In genomic region chr9:104676665-104677064, GRCm38 (mm10) we compare ENCODE assay signal across 13 mouse cellular contexts.
DNase-seq lines count a peak whose midpoint lies in the region; ATAC-seq and TF ChIP-seq lines count a peak whose summit lies in the region.
"Had no signal": no experiment of that assay in that cellular context is flagged by ENCODE, and none has a peak within 500 bp of the region (broad histone marks: within the 10 kb centered on the region; RNA-seq: fewer than 3 reads in every experiment).

No protein-coding gene starts in this region.

- H3K36me3 ChIP-seq in hindbrain, embryonic 10.5 days: no peaks in the 10 kb centered on the region
- H3K36me3 ChIP-seq in hindbrain, embryonic 13.5 days: no peaks in the 10 kb centered on the region
- H3K36me3 ChIP-seq: forebrain, embryonic 12.5 days; G1E had no signal

- peak; percentile 8; the same call in 1 of the 2 replicates for TF ChIP-seq CTCF in lung, adult 2 months (IDR thresholded peaks at IDR 0.05; ENCODE audit: insufficient read depth, low read length)

- peak; percentile 6 for DNase-seq in hindbrain, embryonic 10.5 days (ENCODE audit: low spot score)
- no peak for DNase-seq in lung, adult 2 months
- DNase-seq in lung, postnatal 10 days: no peak
- DNase-seq in R1 (ENCODE audit: low read depth, low spot score): peak; percentile 21
- peak; percentile 11 for DNase-seq in retina, adult 2 months (ENCODE audit: low read depth, low spot score)
- no peak for DNase-seq in right cerebral cortex, postnatal 4 days
- DNase-seq: adrenal gland, postnatal 10 days; cerebellum, adult 2 months; heart, adult 11 months; layer of hippocampus, postnatal 36 days had no signal

- H3K27ac ChIP-seq in hindbrain, embryonic 10.5 days: no peak overlapping the region
- no peak overlapping the region for H3K27ac ChIP-seq in hindbrain, embryonic 13.5 days
- H3K27ac ChIP-seq: forebrain, embryonic 12.5 days had no signal

- ATAC-seq in hindbrain, embryonic 13.5 days (ENCODE audit: low FRiP score): no peak

- H3K4me3 ChIP-seq in hindbrain, embryonic 10.5 days: no peak overlapping the region
- no peak overlapping the region for H3K4me3 ChIP-seq in hindbrain, embryonic 13.5 days
- H3K4me3 ChIP-seq in lung, adult 2 months (replicated peaks; ENCODE audit: extremely low read depth, low read depth, low read length): no peak overlapping the region
- H3K4me3 ChIP-seq: forebrain, embryonic 12.5 days had no signal

- no peak for TF ChIP-seq POLR2A in lung, adult 2 months (IDR thresholded peaks at IDR 0.05; ENCODE audit: borderline replicate concordance, extremely low read depth, low read depth, low read length)

- H3K9ac ChIP-seq in hindbrain, embryonic 13.5 days: no peak overlapping the region
- H3K9ac ChIP-seq: forebrain, embryonic 12.5 days had no signal

- H3K27me3 ChIP-seq in hindbrain, embryonic 10.5 days (ENCODE audit: insufficient read depth, poor library complexity, severe bottlenecking): no peaks in the 10 kb centered on the region
- H3K27me3 ChIP-seq in hindbrain, embryonic 13.5 days: no peaks in the 10 kb centered on the region
- H3K27me3 ChIP-seq: forebrain, embryonic 12.5 days had no signal

- WGBS in hindbrain, embryonic 10.5 days: 46% methylated on average over 1 of the region's 1 CpGs
- WGBS in hindbrain, embryonic 13.5 days: 44% methylated on average over 1 of the region's 1 CpGs
- WGBS in lung, adult 2 months: 33% methylated on average over 1 of the region's 1 CpGs

- no peaks in the 10 kb centered on the region for H3K9me3 ChIP-seq in hindbrain, embryonic 10.5 days
- H3K9me3 ChIP-seq in hindbrain, embryonic 13.5 days: no peaks in the 10 kb centered on the region
- H3K9me3 ChIP-seq: forebrain, embryonic 12.5 days had no signal

- no peak overlapping the region for H3K4me2 ChIP-seq in hindbrain, embryonic 13.5 days
- H3K4me2 ChIP-seq: forebrain, embryonic 12.5 days had no signal

- H3K4me1 ChIP-seq in hindbrain, embryonic 10.5 days (replicated peaks): no peaks in the 10 kb centered on the region
- H3K4me1 ChIP-seq in hindbrain, embryonic 13.5 days (replicated peaks): no peaks in the 10 kb centered on the region
- H3K4me1 ChIP-seq in lung, adult 2 months (ENCODE audit: control insufficient read depth, insufficient read depth, low read length): no peaks in the 10 kb centered on the region
- H3K4me1 ChIP-seq: forebrain, embryonic 12.5 days had no signal

Comparison
In these comparisons a context has a peak if more than half of its experiments do, and no peak if none do; other contexts are left out.
1. DNase-seq: peak in hindbrain, embryonic 10.5 days (single experiment), R1 (single experiment) and retina, adult 2 months (single experiment); none in lung, adult 2 months (single experiment), lung, postnatal 10 days (single experiment) and right cerebral cortex, postnatal 4 days (single experiment).